Mouse (Mus musculus) heart, adult 8-10 months (tissue): ENCODE measurements around the gene Haus4. TPM values are rescaled to one million over a fixed set of nuclear protein-coding genes. Genes with fewer than 3 reads are reported as not detected.

Experiments used
- DNase-seq: peaks from one replicate; pipeline ENCODE4 v3.0.0; 2022; ENCODE audit warnings: low spot score
- total RNA-seq, 4 experiments: library from RNA; stranded (reverse); gene quantifications; 2 replicates each; pipeline ENCODE4 v1.2.4; 2022

The Haus4 gene
- total RNA-seq, result 1 to 10 TPM; 3.5 to 6.1 (median 4.1) TPM

DNA sequence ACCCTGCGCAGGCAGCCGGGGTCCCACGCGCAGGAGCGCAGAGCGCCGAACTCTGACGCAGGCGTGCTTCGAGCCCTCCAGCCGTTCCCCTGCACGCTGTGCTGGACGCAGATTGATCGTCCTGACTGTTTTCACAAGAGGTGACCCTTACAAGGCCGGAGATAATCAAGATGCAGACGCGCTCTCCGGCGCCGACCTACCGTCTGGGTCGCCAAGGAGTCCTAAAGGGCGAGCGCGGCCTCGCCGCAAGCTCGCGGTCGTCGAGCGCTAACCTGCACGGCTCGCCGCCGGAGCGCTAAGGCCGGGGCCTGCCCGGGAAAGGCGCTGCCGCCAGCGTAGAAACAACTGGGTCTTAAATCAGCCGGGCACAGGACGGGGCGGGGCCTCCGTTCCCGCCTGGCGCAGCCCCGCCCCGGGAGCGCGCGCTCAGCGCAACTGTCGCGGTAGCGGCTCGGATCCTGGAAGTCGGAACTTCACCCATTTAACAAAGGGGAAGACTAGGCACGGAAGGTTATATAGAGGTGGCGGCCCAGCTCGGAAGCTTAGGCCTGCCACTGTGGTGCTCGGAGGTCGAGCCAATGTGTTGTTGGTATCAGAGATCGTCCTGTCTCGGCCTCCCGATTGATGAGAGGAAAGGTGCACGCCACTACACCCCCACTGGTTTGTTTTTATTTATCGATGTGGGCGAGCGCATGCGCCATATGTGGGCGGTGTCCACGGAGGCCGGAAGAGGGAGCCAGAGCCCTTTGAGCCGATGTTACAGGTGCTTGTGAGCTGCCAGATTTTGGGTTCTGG lies at the start of gene Haus4:
Haus4 (minus strand) TSS at position 642 of the 795 bp plus-strand sequence.
- DNase-seq, result peak; percentile 74

- DNase-seq, result no peak
Measured at GRCm38 (mm10) chr14:54603686-54604085, 49.3 kb upstream of the Haus4 start.

- DNase-seq, result peak; percentile 96
Measured at GRCm38 (mm10) chr14:54603038-54603654, 48.7 kb upstream of the Haus4 start.

DNA sequence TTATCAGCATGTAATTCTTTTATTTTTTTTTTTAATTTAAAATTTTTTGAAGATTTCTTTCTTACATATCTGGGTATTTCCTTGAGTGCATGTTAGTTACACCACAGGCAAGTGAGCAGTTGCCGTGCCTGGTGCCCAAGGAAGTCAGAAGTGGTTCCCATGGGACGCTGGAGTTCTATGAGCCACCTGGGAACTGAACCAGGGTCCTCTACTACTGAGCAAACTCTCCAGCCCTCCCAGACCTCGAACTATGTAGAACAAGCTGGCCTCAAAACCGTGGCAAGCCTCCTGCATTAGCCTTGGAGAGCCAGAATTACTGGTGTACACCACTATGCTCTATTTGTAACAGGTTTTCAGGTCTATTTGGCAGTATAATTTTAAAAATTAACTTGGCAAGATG lies 48.2 kb upstream of the Haus4 start:
- no peak for DNase-seq

DNA sequence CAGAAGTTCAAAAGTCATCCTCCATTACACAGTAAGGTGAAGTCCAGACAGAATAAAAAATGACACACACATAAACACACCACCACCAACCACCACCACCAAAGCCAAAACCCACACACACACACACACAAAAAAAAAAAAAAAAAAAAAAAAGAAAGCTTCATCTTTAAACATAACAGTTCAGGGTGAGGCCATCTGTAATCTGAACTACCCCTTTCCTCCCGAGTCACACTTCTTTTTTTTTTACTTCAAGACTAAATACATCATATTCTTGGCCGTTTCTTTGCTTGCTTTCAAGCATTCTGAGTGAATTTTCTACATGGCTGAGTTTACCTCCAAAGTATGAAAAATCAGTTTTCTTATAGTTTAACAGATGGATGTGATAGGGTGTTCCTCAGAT lies 47.2 kb upstream of the Haus4 start:
- no peak for DNase-seq

DNA sequence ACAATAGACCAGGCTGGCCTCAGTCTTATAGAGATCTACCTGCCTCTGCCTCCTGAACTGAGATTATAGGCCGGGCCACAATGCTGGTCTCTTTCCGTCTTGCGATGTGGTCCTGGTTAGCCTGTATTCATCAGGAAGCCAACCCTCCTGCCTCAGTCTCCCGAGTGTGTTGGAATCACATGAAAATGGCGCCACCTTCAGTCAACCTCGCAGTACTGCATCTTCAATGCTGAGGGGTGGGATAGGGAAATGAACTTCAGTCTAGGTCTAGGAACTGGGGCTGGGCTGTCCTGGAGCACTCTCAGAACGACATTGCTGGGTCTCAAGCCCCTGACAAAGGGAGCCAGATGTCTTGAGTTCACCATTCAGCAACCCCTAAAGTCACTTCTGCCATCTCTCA lies 42.7 kb upstream of the Haus4 start:
- no peak for DNase-seq

GRCm38 (mm10) chr14:54594631-54595414 lies 40.4 kb upstream of the Haus4 start:
- no peak for DNase-seq

DNA sequence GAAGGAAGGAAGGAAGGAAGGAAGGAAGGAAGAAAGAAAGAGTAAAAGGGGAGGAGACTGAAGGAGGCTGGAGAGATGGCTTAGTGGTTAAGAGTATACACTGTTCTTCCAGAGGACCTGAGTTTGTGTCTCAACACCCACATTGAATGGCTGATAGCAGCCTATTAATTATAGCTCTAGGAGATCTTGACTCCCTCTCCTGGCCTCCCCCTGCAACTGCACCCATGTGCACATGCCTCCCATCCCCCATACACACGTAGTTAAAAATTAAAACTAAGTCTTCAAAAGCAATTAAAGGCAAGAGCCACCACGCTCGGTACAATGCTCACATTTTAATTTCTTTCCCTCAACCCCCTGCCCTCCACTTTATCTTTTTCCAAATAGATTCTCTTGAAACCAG lies 39.6 kb upstream of the Haus4 start:
- DNase-seq, result no peak

DNA sequence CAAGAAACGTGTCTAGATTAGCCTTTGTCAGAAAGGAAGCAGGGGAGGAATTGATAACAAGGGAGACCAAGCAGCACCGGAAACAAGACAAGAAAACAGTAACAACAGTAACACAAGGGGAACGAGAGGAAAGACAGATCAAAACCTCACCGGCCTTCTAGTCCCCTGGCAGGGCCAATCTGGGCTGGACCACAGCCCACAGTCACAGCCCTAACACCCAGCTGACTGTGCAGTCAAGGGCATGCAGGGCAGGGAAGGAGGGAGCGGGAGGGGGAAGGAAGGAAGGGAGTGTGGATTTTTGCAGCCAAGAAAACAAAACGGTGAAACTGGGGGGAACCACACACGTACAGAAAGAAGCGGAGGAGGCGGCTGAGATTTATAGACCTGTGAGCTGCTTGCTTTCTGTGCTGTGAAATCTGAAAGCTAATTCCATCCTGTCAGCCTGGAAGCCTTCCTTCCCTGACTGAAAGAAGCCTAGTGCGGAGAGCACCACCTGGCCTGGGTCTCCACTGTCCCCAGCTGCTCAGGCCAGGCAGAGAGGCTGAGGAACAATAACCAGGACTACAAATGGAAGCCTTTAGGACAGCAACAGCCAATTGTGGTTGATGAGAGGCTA lies 38.0 kb upstream of the Haus4 start:
- no peak for DNase-seq

- no peak for DNase-seq
Measured at GRCm38 (mm10) chr14:54591056-54591455, 36.6 kb upstream of the Haus4 start.

DNA sequence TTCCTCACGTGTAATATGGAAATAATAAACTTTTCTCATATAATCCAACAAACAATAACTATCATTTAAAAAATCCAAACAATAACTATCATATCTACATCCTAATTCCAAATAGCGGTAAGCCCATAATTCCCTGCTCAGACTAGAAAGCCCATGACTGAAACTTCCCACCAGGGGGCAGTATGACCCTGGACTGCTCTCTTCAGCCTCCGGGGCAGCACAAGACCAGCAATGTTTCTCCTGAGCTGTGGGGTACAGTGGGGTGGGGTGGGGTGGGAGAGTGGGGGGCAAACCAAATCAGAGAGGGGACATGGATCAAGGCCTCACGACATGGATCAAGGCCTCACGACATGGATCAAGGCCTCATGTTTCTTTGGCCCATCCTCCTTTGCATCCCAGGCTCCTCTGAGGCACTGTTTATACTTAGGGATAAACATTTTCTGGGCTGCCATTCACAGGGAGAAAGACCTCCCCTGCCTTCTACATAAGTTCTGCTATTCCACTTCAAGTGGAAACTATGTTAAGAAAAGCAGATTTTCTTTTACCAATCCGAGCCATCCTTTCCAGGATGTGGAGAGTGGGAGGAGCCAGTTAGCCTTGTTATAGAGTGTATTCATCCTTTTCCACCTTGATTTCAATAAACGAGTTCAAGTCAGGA lies 29.4 kb upstream of the Haus4 start:
- peak; percentile 67 for DNase-seq

DNA sequence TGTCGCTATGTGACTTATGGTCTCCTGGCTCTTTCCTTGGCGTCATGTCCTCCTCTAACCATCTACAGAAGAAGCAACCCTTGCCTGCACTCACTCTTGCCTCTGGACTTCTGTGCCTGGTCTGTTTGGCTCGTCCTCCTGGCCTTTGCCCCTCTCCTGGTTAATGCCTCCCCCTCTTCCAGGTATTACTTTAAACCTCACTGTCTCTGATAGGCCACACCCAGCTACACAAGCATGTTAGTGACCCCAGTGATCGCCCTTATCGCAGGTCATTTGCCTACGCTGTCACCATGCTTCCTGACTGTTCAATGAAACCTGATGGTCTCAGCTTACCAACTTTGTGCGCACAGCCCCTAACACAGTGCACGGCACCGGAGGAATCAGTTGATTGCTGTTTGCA lies 28.1 kb upstream of the Haus4 start:
- DNase-seq, result no peak

- no peak for DNase-seq
Measured at GRCm38 (mm10) chr14:54579638-54580037, 25.2 kb upstream of the Haus4 start.

GRCm38 (mm10) chr14:54578063-54578462 lies 23.6 kb upstream of the Haus4 start:
- no peak for DNase-seq

DNA sequence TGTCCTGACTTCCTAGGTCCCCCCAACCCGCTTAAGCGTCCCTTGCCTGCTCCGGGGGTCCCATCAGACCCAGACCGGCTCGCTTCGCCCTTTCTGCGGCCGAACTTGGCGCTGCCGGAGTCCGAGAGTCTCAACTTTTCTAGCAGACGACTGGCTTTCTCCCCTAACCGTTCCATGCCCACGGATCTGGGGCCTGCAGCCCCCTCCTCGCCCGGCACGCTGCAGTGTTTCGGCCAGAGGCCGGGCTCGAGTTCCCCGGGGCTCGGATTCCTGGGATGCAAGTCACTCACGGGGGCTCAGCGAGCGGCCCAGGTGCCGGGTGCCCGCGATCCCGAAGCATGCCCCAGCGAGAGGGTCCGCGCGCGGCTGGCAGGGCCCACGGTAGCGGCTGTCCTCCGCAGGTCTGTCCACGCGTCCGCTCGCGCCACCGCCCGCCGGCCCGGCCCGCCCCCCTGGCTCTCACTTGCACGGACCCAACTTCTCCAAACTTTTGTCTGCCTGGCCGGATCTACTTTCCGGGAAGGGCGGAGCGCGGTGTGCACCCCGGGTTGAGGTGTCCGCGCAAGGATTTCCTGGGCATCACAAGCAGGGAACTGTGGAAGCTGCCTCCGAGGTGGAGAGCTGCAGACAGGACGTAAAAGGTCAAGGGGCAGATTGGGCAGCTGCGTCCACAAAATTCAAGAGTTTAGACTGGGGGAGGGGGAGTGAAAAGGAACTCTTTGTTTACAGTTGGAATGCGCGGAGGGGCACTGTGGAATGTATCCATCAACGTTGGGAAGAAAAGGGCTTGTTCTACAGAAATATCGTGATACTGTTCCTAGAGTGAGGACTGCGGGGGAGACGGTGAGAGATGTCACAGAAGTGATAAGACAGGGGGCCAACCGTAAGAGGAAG lies 22.9 kb upstream of the Haus4 start, which contains the start of gene Ajuba:
Ajuba (minus strand) TSS at position 470 of the 894 bp plus-strand sequence.
- DNase-seq, result peak; percentile 92

- DNase-seq, result no peak
Measured at GRCm38 (mm10) chr14:54576241-54577088, 22.0 kb upstream of the Haus4 start.

- DNase-seq, result no peak
Measured at GRCm38 (mm10) chr14:54575631-54576030, 21.2 kb upstream of the Haus4 start.

- no peak for DNase-seq
Measured at GRCm38 (mm10) chr14:54575031-54575430, 20.6 kb upstream of the Haus4 start.

DNA sequence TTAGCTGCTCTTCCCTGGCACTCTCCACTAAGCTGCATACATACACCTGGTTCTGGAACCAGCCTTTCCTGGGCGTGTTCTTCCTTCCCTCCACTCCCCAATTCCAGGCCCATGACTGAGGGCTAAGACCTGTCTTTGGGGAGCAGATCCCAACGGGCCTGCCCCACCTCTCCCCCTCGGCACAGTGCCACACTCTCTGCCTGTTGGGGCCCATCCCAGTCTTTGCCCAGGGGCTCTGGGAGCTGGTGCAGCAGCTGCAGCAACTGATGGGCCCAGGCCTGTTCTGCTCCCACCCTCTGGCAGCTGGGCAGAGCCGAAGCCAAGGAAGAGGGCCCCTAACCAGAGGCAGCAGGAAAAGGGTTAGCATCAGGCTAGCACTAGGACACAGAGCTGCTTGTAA lies 19.8 kb upstream of the Haus4 start:
- no peak for DNase-seq
